In genomic region chr19:40723516-40723915, GRCm38 (mm10) we compare ENCODE assay signal across 38 mouse cellular contexts. TPM values are rescaled to one million over a fixed set of nuclear protein-coding genes. Genes with fewer than 3 reads are reported as not detected.
DNase-seq lines count a peak whose midpoint lies in the region; ATAC-seq and TF ChIP-seq lines count a peak whose summit lies in the region.
"Had no signal": no experiment of that assay in that cellular context is flagged by ENCODE, and none has a peak within 500 bp of the region (broad histone marks: within the 10 kb centered on the region; RNA-seq: fewer than 3 reads in every experiment).

No protein-coding gene starts in this region.

- peaks cover 29% of the 10 kb centered on the region for H3K4me1 ChIP-seq in embryonic facial prominence, embryonic 13.5 days
- H3K4me1 ChIP-seq in embryonic facial prominence, embryonic 10.5 days: peaks cover 14% of the 10 kb centered on the region
- H3K4me1 ChIP-seq in megakaryocyte, embryonic 14.5 days: peaks cover 52% of the 10 kb centered on the region
- peaks cover 2% of the 10 kb centered on the region; the same call in 1 of the 2 replicates for H3K4me1 ChIP-seq in liver, postnatal 0 days (ENCODE audit: insufficient read depth)
- H3K4me1 ChIP-seq: hindbrain, embryonic 10.5 days; neural tube, embryonic 12.5 days had no signal

- TF ChIP-seq CTCF in liver, postnatal 0 days (IDR thresholded peaks at IDR 0.05; ENCODE audit: low read depth): no peak

- H3K27ac ChIP-seq in embryonic facial prominence, embryonic 13.5 days: no peak overlapping the region
- H3K27ac ChIP-seq in embryonic facial prominence, embryonic 10.5 days (replicated peaks): no peak overlapping the region
- no peak overlapping the region for H3K27ac ChIP-seq in liver, postnatal 0 days (ENCODE audit: low read depth)
- H3K27ac ChIP-seq: embryonic facial prominence, embryonic 12.5 days; hindbrain, embryonic 10.5 days; hindbrain, embryonic 15.5 days; kidney, embryonic 15.5 days; layer of hippocampus, adult 2 months; left cerebral cortex, adult 2 months; liver, embryonic 12.5 days; macrophage; neural tube, embryonic 12.5 days had no signal

- no peak overlapping the region for H3K4me3 ChIP-seq in embryonic facial prominence, embryonic 13.5 days
- no peak overlapping the region for H3K4me3 ChIP-seq in embryonic facial prominence, embryonic 10.5 days
- H3K4me3 ChIP-seq in megakaryocyte, embryonic 14.5 days (replicated peaks): peak overlapping the region; percentile 65
- no peak overlapping the region for H3K4me3 ChIP-seq in liver, postnatal 0 days (ENCODE audit: low read depth, low read length)
- H3K4me3 ChIP-seq: embryonic facial prominence, embryonic 12.5 days; hindbrain, embryonic 10.5 days; hindbrain, embryonic 15.5 days; kidney, embryonic 15.5 days; layer of hippocampus, adult 2 months; left cerebral cortex, adult 2 months; liver, embryonic 12.5 days; myocyte; neural tube, embryonic 12.5 days had no signal

- intact Hi-C loops in heart, postnatal 14 days (cut with DNase I): loop anchor here (5.0 to 10.0 kb wide), 3 partner anchors 41 to 379 kb away; no protein-coding TSS in a partner anchor

- TF ChIP-seq EP300 in liver, postnatal 0 days (IDR thresholded peaks at IDR 0.05; ENCODE audit: low read depth): no peak

- peak overlapping the region; percentile 27; the same call in 1 of the 2 replicates for H3K9ac ChIP-seq in embryonic facial prominence, embryonic 13.5 days
- H3K9ac ChIP-seq in liver, postnatal 0 days (replicated peaks): no peak overlapping the region
- H3K9ac ChIP-seq: embryonic facial prominence, embryonic 12.5 days; hindbrain, embryonic 15.5 days; kidney, embryonic 15.5 days; liver, embryonic 12.5 days; neural tube, embryonic 12.5 days had no signal

- no peaks in the 10 kb centered on the region for H3K27me3 ChIP-seq in embryonic facial prominence, embryonic 13.5 days
- no peaks in the 10 kb centered on the region for H3K27me3 ChIP-seq in embryonic facial prominence, embryonic 10.5 days (replicated peaks; ENCODE audit: low read depth, poor library complexity, severe bottlenecking)
- H3K27me3 ChIP-seq in megakaryocyte, embryonic 14.5 days (replicated peaks): peaks cover under 1% of the 10 kb centered on the region
- H3K27me3 ChIP-seq in liver, postnatal 0 days (ENCODE audit: insufficient read depth, low read length): no peaks in the 10 kb centered on the region
- H3K27me3 ChIP-seq: CH12.LX; embryonic facial prominence, embryonic 12.5 days; hindbrain, embryonic 15.5 days; kidney, embryonic 15.5 days; liver, embryonic 12.5 days; neural tube, embryonic 12.5 days had no signal

- ATAC-seq in embryonic facial prominence, embryonic 13.5 days (ENCODE audit: insufficient number of reproducible peaks, insufficient read depth, low FRiP score, low TSS enrichment, low read depth): no peak
- ATAC-seq in megakaryocyte, adult 5-6 weeks (ENCODE audit: poor library complexity, severe bottlenecking): no peak
- no peak for ATAC-seq in liver, postnatal 0 days
- ATAC-seq: inflammation-experienced regulatory T-cells, adult 6 months; liver, embryonic 12.5 days had no signal

- no peak overlapping the region for H3K4me2 ChIP-seq in embryonic facial prominence, embryonic 13.5 days
- no peak overlapping the region for H3K4me2 ChIP-seq in liver, postnatal 0 days (ENCODE audit: low read depth, low read length)
- H3K4me2 ChIP-seq: embryonic facial prominence, embryonic 12.5 days; hindbrain, embryonic 15.5 days; kidney, embryonic 15.5 days; liver, embryonic 12.5 days; midbrain, embryonic 11.5 days; neural tube, embryonic 12.5 days had no signal

- no peaks in the 10 kb centered on the region for H3K9me3 ChIP-seq in embryonic facial prominence, embryonic 13.5 days
- H3K9me3 ChIP-seq in embryonic facial prominence, embryonic 10.5 days: no peaks in the 10 kb centered on the region
- H3K9me3 ChIP-seq in megakaryocyte, embryonic 14.5 days: no peaks in the 10 kb centered on the region
- H3K9me3 ChIP-seq in liver, postnatal 0 days (ENCODE audit: low read length): no peaks in the 10 kb centered on the region
- H3K9me3 ChIP-seq: embryonic facial prominence, embryonic 12.5 days; G1E; hindbrain, embryonic 10.5 days; hindbrain, embryonic 15.5 days; kidney, embryonic 15.5 days; liver, embryonic 12.5 days; neural tube, embryonic 12.5 days had no signal

- 58% methylated on average over 10 of the region's 10 CpGs for WGBS in embryonic facial prominence, embryonic 13.5 days
- WGBS in embryonic facial prominence, embryonic 10.5 days: 69% methylated on average over 10 of the region's 10 CpGs
- 69% methylated on average over 10 of the region's 10 CpGs for WGBS in liver, postnatal 0 days (ENCODE audit: insufficient replicate concordance)

- H3K36me3 ChIP-seq in embryonic facial prominence, embryonic 13.5 days: no peaks in the 10 kb centered on the region
- H3K36me3 ChIP-seq in embryonic facial prominence, embryonic 10.5 days (replicated peaks): no peaks in the 10 kb centered on the region
- H3K36me3 ChIP-seq in megakaryocyte, embryonic 14.5 days (replicated peaks; ENCODE audit: low read length): no peaks in the 10 kb centered on the region
- no peaks in the 10 kb centered on the region for H3K36me3 ChIP-seq in liver, postnatal 0 days (replicated peaks; ENCODE audit: insufficient read depth, low read length)
- H3K36me3 ChIP-seq: embryonic facial prominence, embryonic 12.5 days; G1E; hindbrain, embryonic 10.5 days; hindbrain, embryonic 15.5 days; kidney, embryonic 15.5 days; liver, embryonic 12.5 days; neural tube, embryonic 12.5 days had no signal

- no peak for DNase-seq in embryonic facial prominence, embryonic 10.5 days (ENCODE audit: low spot score)
- peak; percentile 74 for DNase-seq in heart, adult 11 months
- DNase-seq in heart, postnatal 14 days: no peak
- DNase-seq in brain, adult 2 months (ENCODE audit: low read depth, low spot score): peak; percentile 45
- DNase-seq in liver, postnatal 0 days: no peak
- DNase-seq: adrenal gland, postnatal 10 days; cerebellum, adult 11 months; cerebellum, adult 9-10 months; cerebellum, postnatal 36 days; gastrocnemius, postnatal 10 days; kidney, adult 11 months; kidney, postnatal 36 days; lung, adult 18-20 months; lung, postnatal 10 days; right cerebral cortex, postnatal 14 days; spleen, adult 18-20 months; thymus, adult 18-20 months; thymus, postnatal 25 days had no signal

RNA-seq across cellular contexts. Expression of gene Cc2d2b, which starts 25.0 kb away (rescaled TPM):
- polyA plus RNA-seq in embryonic facial prominence, embryonic 13.5 days (2015; fragmentation: Nextera tagmentation; extraction: Ambion mirVana): 0.08 TPM in 1 of 2 replicates, not detected in the other
- polyA plus RNA-seq in embryonic facial prominence, embryonic 10.5 days (2016; fragmentation: Nextera tagmentation; extraction: Ambion mirVana): 0.22 and 0.38 TPM in 2 replicates
- not detected for total RNA-seq in heart, postnatal 14 days (2021)
- polyA plus RNA-seq in megakaryocyte, embryonic 14.5 days (2012; ENCODE audit: insufficient read depth, low replicate concordance): 0.18 TPM in 1 of 2 replicates, not detected in the other
- total RNA-seq in megakaryocyte, adult 5-6 weeks (2015): not detected in 2 replicates
- total RNA-seq in megakaryocyte, adult 5-6 weeks (2017): not detected in 2 replicates
- 1.2 and 1.3 TPM in 2 replicates for polyA plus RNA-seq in liver, postnatal 0 days (2015; fragmentation: Nextera tagmentation; extraction: Ambion mirVana)
- total RNA-seq: CH12.LX; gastrocnemius, postnatal 10 days; midbrain, postnatal 0 days had no signal
- polyA plus RNA-seq: C2C12; heart, postnatal 0 days; macrophage; myocyte had no signal

Comparison
In these comparisons a context has a peak if more than half of its experiments do, and no peak if none do; other contexts are left out.
1. DNase-seq: peak in heart, adult 11 months (single experiment) and brain, adult 2 months (single experiment); none in embryonic facial prominence, embryonic 10.5 days (single experiment), heart, postnatal 14 days (0 of 2) and liver, postnatal 0 days (single experiment).